Mouse (Mus musculus): ENCODE measurements around the gene Pcnp. TPM values are rescaled to one million over a fixed set of nuclear protein-coding genes. Genes with fewer than 3 reads are reported as not detected.

Pcnp gene
- polyA plus RNA-seq, 1 experiment from 2014 or later = 197 TPM

- H3K9me3 ChIP-seq (ENCODE audit: control insufficient read depth, low read length) = no peaks in the 10 kb centered on the region
- no peak overlapping the region for H3K9ac ChIP-seq (replicated peaks; ENCODE audit: low read depth, low read length)
- H3K27ac ChIP-seq (ENCODE audit: low read depth, low read length) = no peak overlapping the region
- no peaks in the 10 kb centered on the region for H3K4me1 ChIP-seq (ENCODE audit: control insufficient read depth, insufficient read depth, low read length)
- H3K27me3 ChIP-seq (ENCODE audit: control insufficient read depth, insufficient read depth, low read length) = no peaks in the 10 kb centered on the region
- H3K4me3 ChIP-seq (ENCODE audit: low read depth, low read length) = no peak overlapping the region
- no peak overlapping the region for H3K4me2 ChIP-seq (ENCODE audit: low read depth, low read length)
- 90% methylated on average over 10 of the region's 10 CpGs for WGBS
- H3K36me3 ChIP-seq (ENCODE audit: control insufficient read depth, insufficient read depth, low read length) = peaks cover 15% of the 10 kb centered on the region
- no peak; the same call in 1 of the 2 replicates for ATAC-seq (ENCODE audit: low read depth)
These were observed 16.5 kb downstream of the Pcnp start for GRCm38 (mm10) chr16:56012789-56013743.

GRCm38 (mm10) chr16:56008862-56009261, 20.7 kb downstream of the Pcnp start:
- H3K27me3 ChIP-seq (ENCODE audit: control insufficient read depth, insufficient read depth, low read length) = no peaks in the 10 kb centered on the region
- WGBS = 97% methylated on average over 1 of the region's 1 CpGs
- H3K36me3 ChIP-seq (ENCODE audit: control insufficient read depth, insufficient read depth, low read length) = peaks cover 24% of the 10 kb centered on the region
- H3K4me2 ChIP-seq (ENCODE audit: low read depth, low read length) = no peak overlapping the region
- no peak overlapping the region for H3K4me3 ChIP-seq (ENCODE audit: low read depth, low read length)
- no peak for ATAC-seq (ENCODE audit: low read depth)
- no peak overlapping the region for H3K9ac ChIP-seq (replicated peaks; ENCODE audit: low read depth, low read length)
- H3K9me3 ChIP-seq (ENCODE audit: control insufficient read depth, low read length) = no peaks in the 10 kb centered on the region
- no peak overlapping the region for H3K27ac ChIP-seq (ENCODE audit: low read depth, low read length)
- H3K4me1 ChIP-seq (ENCODE audit: control insufficient read depth, insufficient read depth, low read length) = no peaks in the 10 kb centered on the region

GRCm38 (mm10) chr16:56006798-56007197, 22.7 kb downstream of the Pcnp start:
- no peak overlapping the region for H3K4me2 ChIP-seq (ENCODE audit: low read depth, low read length)
- H3K27me3 ChIP-seq (ENCODE audit: control insufficient read depth, insufficient read depth, low read length) = no peaks in the 10 kb centered on the region
- H3K9ac ChIP-seq (replicated peaks; ENCODE audit: low read depth, low read length) = no peak overlapping the region
- H3K9me3 ChIP-seq (ENCODE audit: control insufficient read depth, low read length) = no peaks in the 10 kb centered on the region
- H3K27ac ChIP-seq (ENCODE audit: low read depth, low read length) = no peak overlapping the region
- 96% methylated on average over 11 of the region's 11 CpGs for WGBS
- H3K4me1 ChIP-seq (ENCODE audit: control insufficient read depth, insufficient read depth, low read length) = no peaks in the 10 kb centered on the region
- peaks cover 31% of the 10 kb centered on the region for H3K36me3 ChIP-seq (ENCODE audit: control insufficient read depth, insufficient read depth, low read length)
- ATAC-seq (ENCODE audit: low read depth) = no peak
- no peak overlapping the region for H3K4me3 ChIP-seq (ENCODE audit: low read depth, low read length)

- Histone ChIP-seq H3K27ac (ENCODE audit: low read depth, low read length) (no peak overlapping the region), H3K9ac (replicated peaks; ENCODE audit: low read depth, low read length) (no peak overlapping the region), H3K27me3 (ENCODE audit: control insufficient read depth, insufficient read depth, low read length) (no peaks in the 10 kb centered on the region), H3K4me1 (ENCODE audit: control insufficient read depth, insufficient read depth, low read length) (no peaks in the 10 kb centered on the region), H3K9me3 (ENCODE audit: control insufficient read depth, low read length) (no peaks in the 10 kb centered on the region), H3K4me3 (ENCODE audit: low read depth, low read length) (no peak overlapping the region), H3K4me2 (ENCODE audit: low read depth, low read length) (no peak overlapping the region), H3K36me3 (ENCODE audit: control insufficient read depth, insufficient read depth, low read length) (peaks cover 44% of the 10 kb centered on the region)
- ATAC-seq (ENCODE audit: low read depth) = no peak
- 98% methylated on average over 2 of the region's 2 CpGs for WGBS
These were observed 35.3 kb downstream of the Pcnp start for GRCm38 (mm10) chr16:55994235-55994634.

GRCm38 (mm10) chr16:55990311-55990710, 39.2 kb downstream of the Pcnp start:
- H3K36me3 ChIP-seq (ENCODE audit: control insufficient read depth, insufficient read depth, low read length) = peaks cover 30% of the 10 kb centered on the region

GRCm38 (mm10) chr16:55986001-55986400, 43.5 kb downstream of the Pcnp start:
- Histone ChIP-seq H3K9ac (replicated peaks; ENCODE audit: low read depth, low read length) (no peak overlapping the region), H3K27me3 (ENCODE audit: control insufficient read depth, insufficient read depth, low read length) (no peaks in the 10 kb centered on the region), H3K4me2 (ENCODE audit: low read depth, low read length) (no peak overlapping the region), H3K4me3 (ENCODE audit: low read depth, low read length) (no peak overlapping the region), H3K4me1 (ENCODE audit: control insufficient read depth, insufficient read depth, low read length) (no peaks in the 10 kb centered on the region), H3K36me3 (ENCODE audit: control insufficient read depth, insufficient read depth, low read length) (peaks cover 23% of the 10 kb centered on the region), H3K9me3 (ENCODE audit: control insufficient read depth, low read length) (no peaks in the 10 kb centered on the region), H3K27ac (ENCODE audit: low read depth, low read length) (no peak overlapping the region)
- no peak for ATAC-seq (ENCODE audit: low read depth)
- WGBS = 94% methylated on average over 3 of the region's 3 CpGs

More at GRCm38 (mm10) chr16:55990311-55990710, 39.2 kb downstream of the Pcnp start:
- H3K27ac ChIP-seq (ENCODE audit: low read depth, low read length) = no peak overlapping the region
- WGBS = 93% methylated on average over 4 of the region's 4 CpGs
- no peaks in the 10 kb centered on the region for H3K4me1 ChIP-seq (ENCODE audit: control insufficient read depth, insufficient read depth, low read length)
- no peak overlapping the region for H3K4me3 ChIP-seq (ENCODE audit: low read depth, low read length)
- no peaks in the 10 kb centered on the region for H3K27me3 ChIP-seq (ENCODE audit: control insufficient read depth, insufficient read depth, low read length)
- no peak overlapping the region for H3K4me2 ChIP-seq (ENCODE audit: low read depth, low read length)
- H3K9me3 ChIP-seq (ENCODE audit: control insufficient read depth, low read length) = no peaks in the 10 kb centered on the region
- ATAC-seq (ENCODE audit: low read depth) = no peak
- H3K9ac ChIP-seq (replicated peaks; ENCODE audit: low read depth, low read length) = no peak overlapping the region

- 9% methylated on average over 14 of the region's 14 CpGs for WGBS
- Histone ChIP-seq H3K9ac (replicated peaks; ENCODE audit: low read depth, low read length) (peak overlapping the region; percentile 90), H3K4me2 (ENCODE audit: low read depth, low read length) (peak overlapping the region; percentile 75), H3K27me3 (ENCODE audit: control insufficient read depth, insufficient read depth, low read length) (no peaks in the 10 kb centered on the region; the same call in 1 of the 2 replicates), H3K36me3 (ENCODE audit: control insufficient read depth, insufficient read depth, low read length) (peaks cover 21% of the 10 kb centered on the region), H3K4me1 (ENCODE audit: control insufficient read depth, insufficient read depth, low read length) (peaks cover 14% of the 10 kb centered on the region), H3K4me3 (ENCODE audit: low read depth, low read length) (peak overlapping the region; percentile 97), H3K27ac (ENCODE audit: low read depth, low read length) (0 out of 2 replicates have a peak overlapping the region, but pooled peaks have one; percentile 88), H3K9me3 (ENCODE audit: control insufficient read depth, low read length) (no peaks in the 10 kb centered on the region)
- no peak for ATAC-seq (ENCODE audit: low read depth)
These were observed 54.6 kb downstream of the Pcnp start for GRCm38 (mm10) chr16:55974903-55975285.

GRCm38 (mm10) chr16:55974256-55974902, 55.2 kb downstream of the Pcnp start:
- peaks cover 14% of the 10 kb centered on the region for H3K4me1 ChIP-seq (ENCODE audit: control insufficient read depth, insufficient read depth, low read length)
- peak overlapping the region; percentile 97 for H3K4me3 ChIP-seq (ENCODE audit: low read depth, low read length)
- no peaks in the 10 kb centered on the region; the same call in 1 of the 2 replicates for H3K27me3 ChIP-seq (ENCODE audit: control insufficient read depth, insufficient read depth, low read length)
- H3K27ac ChIP-seq (ENCODE audit: low read depth, low read length) = peak overlapping the region; percentile 88
- peak overlapping the region; percentile 75 for H3K4me2 ChIP-seq (ENCODE audit: low read depth, low read length)
- H3K9me3 ChIP-seq (ENCODE audit: control insufficient read depth, low read length) = no peaks in the 10 kb centered on the region
- ATAC-seq (ENCODE audit: low read depth) = peak; percentile 73
- H3K9ac ChIP-seq (replicated peaks; ENCODE audit: low read depth, low read length) = peak overlapping the region; percentile 90
- WGBS = under 1% methylated on average over 49 of the region's 55 CpGs
- peaks cover 26% of the 10 kb centered on the region for H3K36me3 ChIP-seq (ENCODE audit: control insufficient read depth, insufficient read depth, low read length)

Data from neural tube, embryonic 14.5 days (tissue).